Mouse (Mus musculus) liver, embryonic 14.5 days (tissue): ENCODE results near the gene Pde4d.

Experiments used
- CTCF ChIP-seq: IDR thresholded peaks from 2 replicates; pipeline ENCODE4 v1.5.1; 2016; ENCODE audit warnings: antibody characterized with exemption, low read depth, control low read depth
- EP300 ChIP-seq: IDR thresholded peaks from 2 replicates; pipeline ENCODE4 v1.6.1; 2016; ENCODE audit warnings: antibody characterized with exemption, low read depth

DNA sequence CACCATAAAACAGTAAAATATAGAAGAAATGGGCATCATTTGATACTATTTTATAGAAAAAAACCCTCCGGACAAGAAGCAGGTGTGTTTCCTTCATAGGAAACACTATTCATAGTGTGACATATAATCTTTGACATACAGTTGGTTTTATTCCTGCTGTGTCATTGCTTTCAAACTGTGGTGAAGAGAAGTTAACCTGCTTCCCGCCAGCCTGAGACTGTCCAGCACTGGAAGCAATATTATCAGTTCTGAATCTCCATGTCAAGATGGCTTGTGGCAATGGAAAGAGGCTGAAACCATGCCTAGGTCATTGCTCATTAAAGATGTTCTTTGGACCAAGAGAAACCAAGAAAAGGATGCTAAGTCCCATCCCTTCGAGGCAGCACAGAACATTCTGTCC lies 265.3 kb downstream of the Pde4d start:
- TF ChIP-seq CTCF (no peak), EP300 (no peak)
